Mouse (Mus musculus) left cerebral cortex, adult 9 months (tissue): ENCODE measurements around the gene Klhl33.
"Not testable (repeated sequence)": the region's sequence is repeated elsewhere in the genome, so short reads cannot be mapped to it uniquely, and the experiment has no call there.

Experiments used
- DNase-seq, 2 experiments: peaks; one replicate each; pipeline ENCODE4 v3.0.0; 2022; ENCODE audit warnings: low spot score in 2 of 2

Klhl33 gene

GRCm38 (mm10) chr14:50897374-50897765, at the start of gene Klhl33:
Klhl33 (minus strand) TSS chr14:50897507.
- no peak for DNase-seq

- DNase-seq: not testable (repeated sequence)
Observed at GRCm38 (mm10) chr14:50945526-50945925, 48.2 kb upstream of the Klhl33 start.

- not testable (repeated sequence) for DNase-seq
Observed at GRCm38 (mm10) chr14:50945081-50945480, 47.8 kb upstream of the Klhl33 start.

- not testable (repeated sequence) for DNase-seq
Observed at GRCm38 (mm10) chr14:50944668-50945033, 47.3 kb upstream of the Klhl33 start.

GRCm38 (mm10) chr14:50943932-50944667, 46.8 kb upstream of the Klhl33 start, which contains the start of gene Gm49342:
Gm49342 (plus strand) TSS chr14:50944517.
- DNase-seq: peak; percentile 79 to 92

GRCm38 (mm10) chr14:50938940-50939339, 41.6 kb upstream of the Klhl33 start:
- no peak for DNase-seq

- no peak for DNase-seq
Observed at GRCm38 (mm10) chr14:50938119-50938908, 41.0 kb upstream of the Klhl33 start.

- DNase-seq: no peak
Observed at GRCm38 (mm10) chr14:50936649-50937048, 39.3 kb upstream of the Klhl33 start.

- DNase-seq: no peak
Observed at GRCm38 (mm10) chr14:50931493-50932020, 34.2 kb upstream of the Klhl33 start.

GRCm38 (mm10) chr14:50930754-50931492, 33.6 kb upstream of the Klhl33 start, which contains the start of the genes Pip4p1 and Pnp:
Pip4p1 (minus strand) TSS chr14:50930856.
Pnp (plus strand) TSS chr14:50931082.
- peak; percentile 99 to 100 for DNase-seq

- DNase-seq: peak in 1 of 2 experiments; percentile 60
Observed at GRCm38 (mm10) chr14:50930377-50930753, 33.1 kb upstream of the Klhl33 start.

GRCm38 (mm10) chr14:50929951-50930350, 32.6 kb upstream of the Klhl33 start:
- DNase-seq: no peak

GRCm38 (mm10) chr14:50927366-50927765, 30.1 kb upstream of the Klhl33 start:
- DNase-seq: no peak

GRCm38 (mm10) chr14:50925111-50925920, 28.0 kb upstream of the Klhl33 start:
- DNase-seq: peak in 1 of 2 experiments; percentile 25

GRCm38 (mm10) chr14:50924281-50925064, 27.2 kb upstream of the Klhl33 start, which contains the start of the genes Osgep and Apex1:
Osgep (minus strand) TSS chr14:50924893.
Apex1 (plus strand) TSS chr14:50924968.
- peak; percentile 95 to 98 for DNase-seq

- not testable (repeated sequence) for DNase-seq
Observed at GRCm38 (mm10) chr14:50923437-50923836, 26.1 kb upstream of the Klhl33 start.

- no peak for DNase-seq
Observed at GRCm38 (mm10) chr14:50911356-50911755, 14.0 kb upstream of the Klhl33 start.

GRCm38 (mm10) chr14:50908126-50908525, 10.8 kb upstream of the Klhl33 start:
- DNase-seq: no peak

GRCm38 (mm10) chr14:50905327-50905726, 8.0 kb upstream of the Klhl33 start:
- not testable (repeated sequence) for DNase-seq

- no peak for DNase-seq
Observed at GRCm38 (mm10) chr14:50904828-50905129, 7.5 kb upstream of the Klhl33 start.
